Mouse (Mus musculus): Measurements from ENCODE around the gene Ninl.

DNA sequence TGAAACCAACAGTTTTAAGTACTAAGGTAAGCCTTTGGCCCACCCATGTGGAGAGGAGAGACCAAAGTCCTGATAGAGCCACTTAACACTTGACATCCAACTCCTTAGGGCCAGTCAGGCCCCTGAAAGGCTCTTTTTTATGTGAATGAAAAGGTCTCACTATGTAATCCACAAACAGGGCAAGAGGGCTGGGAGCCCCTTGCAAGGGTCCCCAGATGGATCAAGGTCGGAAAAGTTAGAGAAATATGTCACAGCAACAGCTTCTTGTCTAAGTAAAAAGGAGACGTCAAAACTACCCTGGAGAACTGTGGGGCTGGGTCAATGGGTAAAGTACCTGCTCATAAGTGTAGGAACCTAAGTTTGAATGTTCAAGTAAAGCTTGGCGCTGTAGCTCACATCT lies 74.5 kb downstream of the Ninl start:
- no peak for TF ChIP-seq CTCF (IDR thresholded peaks at IDR 0.05; ENCODE audit: low read depth)
- TF ChIP-seq EP300 (IDR thresholded peaks at IDR 0.05; ENCODE audit: low read depth): no peak

All from liver, postnatal 0 days (tissue).